20 mouse cellular contexts compared by ENCODE assay signal in genomic region chr1:167382316-167382715, GRCm38 (mm10). TPM values are rescaled to one million over a fixed set of nuclear protein-coding genes. Genes with fewer than 3 reads are reported as not detected.
DNase-seq lines count a peak whose midpoint lies in the region; ATAC-seq lines count a peak whose summit lies in the region.
"Had no signal": no experiment of that assay in that cellular context is flagged by ENCODE, and none has a peak within 500 bp of the region (broad histone marks: within the 10 kb centered on the region; RNA-seq: fewer than 3 reads in every experiment).

No protein-coding gene starts in this region.

- H3K9ac ChIP-seq in midbrain, embryonic 11.5 days (ENCODE audit: low read length) = no peak overlapping the region
- H3K9ac ChIP-seq: forebrain, embryonic 12.5 days; hindbrain, embryonic 14.5 days; limb, embryonic 13.5 days; lung, embryonic 15.5 days; midbrain, embryonic 13.5 days; neural tube, embryonic 13.5 days had no signal

- H3K27me3 ChIP-seq in erythroblast, embryonic 14.5 days (ENCODE audit: control insufficient read depth) = no peaks in the 10 kb centered on the region
- no peaks in the 10 kb centered on the region for H3K27me3 ChIP-seq in midbrain, embryonic 11.5 days (ENCODE audit: control insufficient read depth, insufficient read depth, low read length)
- H3K27me3 ChIP-seq in midbrain, embryonic 10.5 days (ENCODE audit: low read depth, poor library complexity, severe bottlenecking) = no peaks in the 10 kb centered on the region
- H3K27me3 ChIP-seq: forebrain, embryonic 12.5 days; limb, embryonic 13.5 days; lung, embryonic 15.5 days; midbrain, embryonic 13.5 days; Patski had no signal

- 86% methylated on average over 7 of the region's 7 CpGs for WGBS in midbrain, embryonic 11.5 days
- WGBS in midbrain, embryonic 10.5 days = 90% methylated on average over 7 of the region's 7 CpGs

- peaks cover 98% of the 10 kb centered on the region for H3K4me1 ChIP-seq in erythroblast, embryonic 14.5 days (ENCODE audit: control insufficient read depth)
- no peaks in the 10 kb centered on the region; the same call in 1 of the 2 replicates for H3K4me1 ChIP-seq in midbrain, embryonic 11.5 days (ENCODE audit: control insufficient read depth, insufficient read depth, low read length)
- H3K4me1 ChIP-seq in midbrain, embryonic 10.5 days = peaks cover 22% of the 10 kb centered on the region
- H3K4me1 ChIP-seq: lung, embryonic 15.5 days had no signal

- peak overlapping the region; percentile 50 for H3K4me3 ChIP-seq in erythroblast, embryonic 14.5 days (replicated peaks)
- H3K4me3 ChIP-seq in midbrain, embryonic 11.5 days (ENCODE audit: low read depth, low read length) = no peak overlapping the region
- no peak overlapping the region for H3K4me3 ChIP-seq in midbrain, embryonic 10.5 days
- H3K4me3 ChIP-seq: forebrain, embryonic 12.5 days; limb, embryonic 13.5 days; lung, embryonic 15.5 days; midbrain, embryonic 13.5 days; neural tube, embryonic 13.5 days had no signal

- ATAC-seq in erythroblast, adult 5-6 weeks (replicated peaks; ENCODE audit: low FRiP score, poor library complexity, severe bottlenecking) = no peak
- ATAC-seq in midbrain, embryonic 11.5 days (ENCODE audit: low FRiP score) = no peak
- 0 out of 2 replicates have a peak, but pooled peaks have one; percentile 20 for ATAC-seq in megakaryocyte-erythroid progenitor cell, adult 5-6 weeks (replicated peaks; ENCODE audit: low FRiP score, low TSS enrichment, poor library complexity, severe bottlenecking)
- ATAC-seq: midbrain, embryonic 13.5 days; Patski had no signal

- no peaks in the 10 kb centered on the region for H3K9me3 ChIP-seq in erythroblast, embryonic 14.5 days (ENCODE audit: control insufficient read depth, low read length)
- no peaks in the 10 kb centered on the region for H3K9me3 ChIP-seq in midbrain, embryonic 11.5 days (ENCODE audit: control insufficient read depth, low read length)
- no peaks in the 10 kb centered on the region for H3K9me3 ChIP-seq in midbrain, embryonic 10.5 days (replicated peaks)
- H3K9me3 ChIP-seq: forebrain, embryonic 12.5 days; limb, embryonic 13.5 days; lung, embryonic 15.5 days; midbrain, embryonic 13.5 days; neural tube, embryonic 13.5 days had no signal

- DNase-seq in midbrain, embryonic 11.5 days (ENCODE audit: low spot score, missing footprints) = peak; percentile 66
- no peak for DNase-seq in midbrain, embryonic 10.5 days (ENCODE audit: low spot score)
- no peak for DNase-seq in adrenal gland, postnatal 25 days
- no peak for DNase-seq in adrenal gland, postnatal 36 days
- no peak for DNase-seq in thymus, postnatal 14 days
- DNase-seq: adrenal gland, postnatal 14 days; cerebellum, adult 18-20 months; cerebellum, postnatal 36 days; lung, postnatal 4 days had no signal

- no peak overlapping the region for H3K27ac ChIP-seq in midbrain, embryonic 11.5 days (ENCODE audit: low read depth, low read length)
- H3K27ac ChIP-seq in midbrain, embryonic 10.5 days (replicated peaks) = no peak overlapping the region
- H3K27ac ChIP-seq: forebrain, embryonic 12.5 days; hindbrain, embryonic 14.5 days; kidney, postnatal 0 days; limb, embryonic 13.5 days; lung, embryonic 15.5 days; midbrain, embryonic 13.5 days; neural tube, embryonic 13.5 days had no signal

- H3K36me3 ChIP-seq in erythroblast, embryonic 14.5 days (ENCODE audit: control insufficient read depth) = peaks cover 97% of the 10 kb centered on the region
- no peaks in the 10 kb centered on the region for H3K36me3 ChIP-seq in midbrain, embryonic 11.5 days (ENCODE audit: control insufficient read depth, insufficient read depth, low read length)
- no peaks in the 10 kb centered on the region for H3K36me3 ChIP-seq in midbrain, embryonic 10.5 days
- H3K36me3 ChIP-seq: forebrain, embryonic 12.5 days; limb, embryonic 13.5 days; lung, embryonic 15.5 days; neural tube, embryonic 13.5 days had no signal

- no peak overlapping the region for H3K4me2 ChIP-seq in midbrain, embryonic 11.5 days
- H3K4me2 ChIP-seq: forebrain, embryonic 12.5 days; hindbrain, embryonic 14.5 days; limb, embryonic 13.5 days; lung, embryonic 15.5 days; midbrain, embryonic 13.5 days; neural tube, embryonic 13.5 days had no signal

RNA-seq across cellular contexts. Expression of gene Mgst3, which starts 11.3 kb away (rescaled TPM):
- polyA plus RNA-seq in erythroblast, embryonic 14.5 days (2012) = 58.2 and 125 TPM in 2 replicates
- total RNA-seq in erythroblast, adult 5-6 weeks (2015; ENCODE audit: low replicate concordance) = 84.0 and 95.1 TPM in 2 replicates
- 132 and 152 TPM in 2 replicates for total RNA-seq in erythroblast, adult 5-6 weeks (2017; ENCODE audit: low replicate concordance)
- polyA plus RNA-seq in midbrain, embryonic 11.5 days (2014; fragmentation: Nextera tagmentation; extraction: Ambion mirVana) = 58.9 and 60.8 TPM in 2 replicates
- 63.5 and 66.2 TPM in 2 replicates for polyA plus RNA-seq in midbrain, embryonic 10.5 days (2016; fragmentation: Nextera tagmentation; extraction: Ambion mirVana)
- 36.8 and 53.5 TPM in 2 replicates for total RNA-seq in megakaryocyte-erythroid progenitor cell, adult 5-6 weeks (2014; fragmentation: Nextera tagmentation)
- total RNA-seq in megakaryocyte-erythroid progenitor cell, adult 5-6 weeks (2017) = 17.8 and 43.6 TPM in 2 replicates
- total RNA-seq in adrenal gland, postnatal 25 days (2021) = 88.5 and 95.1 TPM in 2 replicates
- total RNA-seq in adrenal gland, postnatal 36 days (2021) = 100 to 1,000 TPM in 1 of 2 experiments, 10 to 100 TPM in 1; 68.8 to 100 TPM

RNA-seq across cellular contexts. Expression of gene Aldh9a1, which starts 32.5 kb away (rescaled TPM):
- polyA plus RNA-seq in erythroblast, embryonic 14.5 days (2012) = 2.2 and 2.6 TPM in 2 replicates
- 4.6 and 9.2 TPM in 2 replicates for total RNA-seq in erythroblast, adult 5-6 weeks (2015; ENCODE audit: low replicate concordance)
- total RNA-seq in erythroblast, adult 5-6 weeks (2017; ENCODE audit: low replicate concordance) = 11.1 and 11.6 TPM in 2 replicates
- 33.4 and 36.5 TPM in 2 replicates for polyA plus RNA-seq in midbrain, embryonic 11.5 days (2014; fragmentation: Nextera tagmentation; extraction: Ambion mirVana)
- polyA plus RNA-seq in midbrain, embryonic 10.5 days (2016; fragmentation: Nextera tagmentation; extraction: Ambion mirVana) = 42.6 and 46.5 TPM in 2 replicates
- total RNA-seq in megakaryocyte-erythroid progenitor cell, adult 5-6 weeks (2014; fragmentation: Nextera tagmentation) = 43.2 and 49.4 TPM in 2 replicates
- 29.1 and 42.8 TPM in 2 replicates for total RNA-seq in megakaryocyte-erythroid progenitor cell, adult 5-6 weeks (2017)
- total RNA-seq in adrenal gland, postnatal 25 days (2021) = 64.4 and 67.5 TPM in 2 replicates
- total RNA-seq in adrenal gland, postnatal 36 days (2021) = 10 to 100 TPM; 63.5 to 87.4 TPM
